Mouse (Mus musculus) right cerebral cortex, postnatal 10 days (tissue): ENCODE measurements around the gene Rpl37.

Source experiments
- DNase-seq, 2 experiments: peaks; one replicate each; pipeline ENCODE4 v3.0.0; 2021; ENCODE audit warnings: low spot score in 2 of 2

The Rpl37 gene

GRCm38 (mm10) chr15:5152171-5152570 lies 35.7 kb downstream of the Rpl37 start:
- DNase-seq = no peak

GRCm38 (mm10) chr15:5154621-5155020 lies 38.2 kb downstream of the Rpl37 start:
- DNase-seq = no peak

GRCm38 (mm10) chr15:5155093-5155492 lies 38.6 kb downstream of the Rpl37 start:
- DNase-seq = no peak

DNA sequence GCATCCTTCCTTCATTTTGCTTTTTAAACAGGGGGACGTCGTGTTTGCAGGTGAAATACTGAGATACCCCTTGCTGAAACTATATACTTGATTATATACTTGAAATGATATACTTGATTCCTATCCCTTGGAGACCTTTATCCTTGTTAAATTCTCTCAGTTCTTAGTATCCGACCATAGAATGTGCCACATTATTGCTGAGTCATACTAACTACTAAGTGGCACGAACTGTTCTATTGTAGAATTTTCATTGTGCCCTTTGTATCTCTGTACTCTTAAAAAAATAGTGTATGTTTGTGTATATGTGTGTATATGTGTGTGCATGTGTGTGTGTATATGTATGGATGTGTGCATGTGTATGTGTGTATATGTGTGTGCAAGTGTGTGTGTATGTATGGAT lies 39.9 kb downstream of the Rpl37 start:
- DNase-seq = no peak

DNA sequence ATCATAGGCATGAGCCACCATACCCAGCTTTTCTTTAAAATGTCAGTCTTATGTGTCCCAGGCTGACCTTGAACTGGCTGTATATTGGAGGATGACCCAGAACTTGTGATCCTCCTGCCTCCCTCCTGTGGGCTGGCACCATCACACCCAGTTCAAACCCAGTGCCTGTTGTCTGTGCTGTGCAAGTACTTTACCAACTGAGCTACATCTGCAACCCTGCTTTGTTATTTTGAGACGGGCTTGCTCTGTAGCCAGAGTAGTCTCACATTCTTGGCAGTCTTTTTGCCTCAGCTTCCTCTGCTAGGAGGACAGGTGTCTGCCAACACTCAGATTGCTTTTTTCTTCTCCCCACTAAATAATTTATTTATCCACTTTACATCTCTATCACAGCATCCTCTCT lies 40.9 kb downstream of the Rpl37 start:
- DNase-seq = no peak

- DNase-seq = no peak
Measured at GRCm38 (mm10) chr15:5158827-5159226, 42.4 kb downstream of the Rpl37 start.

- DNase-seq = no peak
Measured at GRCm38 (mm10) chr15:5165121-5165773, 48.8 kb downstream of the Rpl37 start.
